Mouse (Mus musculus) urinary bladder, postnatal 10 days (tissue): Measurements from ENCODE around the gene Gm28308.

ENCODE experiments used
- DNase-seq: peaks from one replicate; pipeline ENCODE4 v3.0.0; 2022; ENCODE audit warnings: low spot score

Gm28308 gene

GRCm38 (mm10) chr6:52231885-52232567 is 18.9 kb upstream of the Gm28308 start:
- DNase-seq, result no peak

GRCm38 (mm10) chr6:52230516-52231165 is 17.5 kb upstream of the Gm28308 start, which contains the start of gene Hoxa9:
TSS of gene Hoxa9 (minus strand) at chr6:52231089.
- DNase-seq, result no peak

GRCm38 (mm10) chr6:52229558-52230416 is 16.6 kb upstream of the Gm28308 start:
- no peak for DNase-seq

- no peak for DNase-seq
Measured at GRCm38 (mm10) chr6:52228475-52229465, 15.6 kb upstream of the Gm28308 start.

- no peak for DNase-seq
Measured at GRCm38 (mm10) chr6:52227470-52228222, 14.5 kb upstream of the Gm28308 start.

- DNase-seq, result no peak
Measured at GRCm38 (mm10) chr6:52226569-52227257, 13.6 kb upstream of the Gm28308 start.

- no peak for DNase-seq
Measured at GRCm38 (mm10) chr6:52225612-52226568, 12.8 kb upstream of the Gm28308 start.

- no peak for DNase-seq
Measured at GRCm38 (mm10) chr6:52224895-52225611, 11.9 kb upstream of the Gm28308 start.

- no peak for DNase-seq
Measured at GRCm38 (mm10) chr6:52223939-52224760, 11.0 kb upstream of the Gm28308 start.

GRCm38 (mm10) chr6:52222729-52223128 is 9.6 kb upstream of the Gm28308 start:
- DNase-seq, result peak; percentile 7

GRCm38 (mm10) chr6:52221993-52222685 is 9.0 kb upstream of the Gm28308 start:
- no peak for DNase-seq

- peak; percentile 83 for DNase-seq
Measured at GRCm38 (mm10) chr6:52221337-52221992, 8.3 kb upstream of the Gm28308 start, which contains the start of gene Hoxa7. TSS of gene Hoxa7 (minus strand) at chr6:52221854.

- no peak for DNase-seq
Measured at GRCm38 (mm10) chr6:52220865-52221310, 7.7 kb upstream of the Gm28308 start.

GRCm38 (mm10) chr6:52220003-52220864 is 7.1 kb upstream of the Gm28308 start:
- peak; percentile 8 for DNase-seq
